Mouse (Mus musculus): ENCODE measurements around the gene Hyal4.
A peak's percentile ranks its signal among the peaks of the same experiment; 100 is the strongest.

The Hyal4 gene

DNA sequence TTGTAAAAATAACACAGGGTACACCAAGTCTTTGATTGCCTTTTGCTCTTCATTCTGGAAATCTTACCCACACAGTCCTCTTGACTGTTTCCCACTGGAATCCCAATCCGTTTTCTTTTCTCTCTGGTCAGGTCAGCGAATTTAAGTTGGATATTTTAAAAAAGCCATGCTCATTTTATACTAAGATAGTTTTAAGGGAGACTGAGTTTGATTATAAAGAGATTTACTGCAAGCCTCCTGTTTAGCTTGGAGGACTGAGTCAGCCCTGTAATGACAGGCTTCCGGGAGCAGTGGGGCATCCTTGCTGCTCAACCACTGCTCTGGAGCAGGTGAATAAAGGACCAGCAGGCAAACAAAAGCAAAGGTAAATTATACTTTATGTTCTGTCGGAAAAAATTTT, at the start of gene Hyal4:
Hyal4 (plus strand) TSS at position 301 of the 400 bp plus-strand sequence.
- no peak for DNase-seq

DNA sequence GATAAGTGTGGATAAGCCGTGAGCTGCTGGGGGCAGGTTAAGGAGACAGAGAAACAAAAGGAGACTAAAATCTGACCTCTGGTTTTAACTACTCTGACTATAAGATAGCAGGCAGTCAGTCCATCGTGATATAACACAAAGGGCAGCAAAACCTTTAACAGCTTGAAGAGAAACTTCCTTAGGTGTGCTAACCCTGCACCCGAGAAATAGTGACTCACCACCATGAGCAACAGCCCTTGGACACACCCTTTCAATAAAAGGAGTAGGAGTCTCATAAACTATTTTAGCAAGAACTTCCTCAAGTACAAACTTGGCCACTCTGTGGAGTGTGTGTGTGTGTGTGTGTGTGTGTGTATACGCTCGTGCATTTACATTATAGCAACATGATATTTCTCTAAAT, 41.0 kb upstream of the Hyal4 start:
- no peak for DNase-seq

DNA sequence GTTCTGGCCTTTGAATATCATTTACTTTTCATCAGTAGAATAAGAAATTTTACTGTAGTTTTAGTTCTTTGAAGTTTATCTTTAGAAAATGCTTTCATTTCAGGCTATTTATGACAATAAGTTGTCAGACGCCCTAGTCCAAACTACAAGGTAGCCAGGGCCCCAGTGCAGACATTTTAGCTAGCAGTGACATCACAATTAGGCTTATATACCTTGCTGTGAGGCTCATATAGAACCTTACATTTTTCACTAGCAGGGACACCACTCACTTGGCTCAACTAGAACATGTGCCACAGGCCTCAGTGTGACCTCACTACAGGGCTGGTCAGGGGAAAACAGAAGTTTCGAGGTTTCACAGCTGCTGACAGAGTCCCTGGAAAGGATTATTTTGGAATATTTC, 40.6 kb upstream of the Hyal4 start:
- no peak for DNase-seq

DNA sequence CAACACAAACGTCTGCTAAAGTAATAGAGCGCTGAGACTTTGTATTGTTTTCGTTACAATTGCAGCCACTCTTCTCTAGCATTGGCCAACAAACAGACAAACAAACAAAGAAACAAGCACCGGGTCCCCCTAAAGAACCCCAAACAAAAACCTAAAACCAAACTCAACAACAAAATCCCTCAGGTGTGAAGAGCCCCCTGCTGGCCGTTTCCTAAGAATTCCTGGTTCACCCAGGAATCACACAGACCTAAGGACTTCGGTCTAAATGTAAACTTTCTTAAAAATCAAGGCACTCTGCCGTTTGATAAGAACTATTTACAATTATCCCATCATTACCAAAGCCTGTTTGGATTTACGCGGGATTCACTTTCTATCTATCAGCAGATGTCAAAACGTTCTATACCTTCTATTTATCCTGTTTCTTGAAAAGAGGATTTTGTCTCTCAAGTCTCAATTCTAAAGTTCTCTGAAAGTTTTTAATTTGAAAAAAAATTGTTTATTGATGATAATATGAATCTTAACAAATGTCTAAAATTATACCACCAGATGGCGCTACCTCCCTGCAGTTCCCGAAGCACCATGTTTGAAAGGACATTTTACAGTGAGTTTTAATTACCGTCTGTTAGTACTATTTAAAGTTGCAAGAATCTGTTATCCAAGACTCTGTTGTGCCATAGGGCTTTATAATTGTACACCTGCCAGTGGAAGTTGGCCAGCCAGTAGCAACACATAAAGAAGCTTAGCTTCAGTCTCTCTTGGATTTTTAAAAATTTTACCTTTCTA, 26.6 kb upstream of the Hyal4 start:
- peak; percentile 43 for DNase-seq

DNA sequence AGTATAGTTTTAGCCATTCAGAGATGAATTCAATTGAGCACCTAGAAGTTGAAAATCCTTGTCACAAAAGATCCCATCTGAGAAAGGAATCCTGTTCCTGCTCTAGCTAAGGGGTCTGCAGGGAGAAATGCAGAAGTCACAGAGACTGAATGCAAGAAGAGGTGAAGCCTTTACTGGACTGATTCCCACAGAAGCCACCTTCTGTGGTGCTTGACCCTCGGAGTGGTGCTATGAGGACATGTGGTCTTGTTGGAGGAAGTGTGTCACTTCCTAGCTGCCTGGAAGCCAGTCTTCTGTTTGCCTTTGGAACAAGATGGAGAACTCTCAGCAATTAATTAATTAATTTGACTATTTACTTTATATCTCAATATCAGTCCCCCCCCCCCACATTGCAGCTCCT, 20.0 kb upstream of the Hyal4 start:
- DNase-seq: no peak

DNA sequence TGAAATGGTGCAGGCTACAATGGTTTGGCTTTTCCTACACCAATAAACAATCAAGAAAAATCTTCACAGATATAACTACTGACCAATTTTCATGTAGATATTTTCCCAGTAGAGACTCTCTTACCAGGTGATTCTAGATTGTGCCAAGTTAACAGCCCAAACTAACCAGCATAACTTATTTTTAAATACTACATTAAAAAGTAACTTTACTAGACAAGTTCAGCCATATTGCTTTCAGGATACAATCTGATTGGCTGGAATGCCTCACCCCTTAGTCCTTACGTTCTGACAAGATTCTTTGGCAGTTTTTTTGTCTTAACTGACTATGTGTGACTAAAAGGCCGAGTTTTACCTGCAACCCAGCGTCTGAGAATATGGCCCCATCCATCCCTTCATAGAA, 15.2 kb upstream of the Hyal4 start, which contains the start of gene Hyal6:
Hyal6 (plus strand) TSS at position 301 of the 400 bp plus-strand sequence.
- DNase-seq: no peak

DNA sequence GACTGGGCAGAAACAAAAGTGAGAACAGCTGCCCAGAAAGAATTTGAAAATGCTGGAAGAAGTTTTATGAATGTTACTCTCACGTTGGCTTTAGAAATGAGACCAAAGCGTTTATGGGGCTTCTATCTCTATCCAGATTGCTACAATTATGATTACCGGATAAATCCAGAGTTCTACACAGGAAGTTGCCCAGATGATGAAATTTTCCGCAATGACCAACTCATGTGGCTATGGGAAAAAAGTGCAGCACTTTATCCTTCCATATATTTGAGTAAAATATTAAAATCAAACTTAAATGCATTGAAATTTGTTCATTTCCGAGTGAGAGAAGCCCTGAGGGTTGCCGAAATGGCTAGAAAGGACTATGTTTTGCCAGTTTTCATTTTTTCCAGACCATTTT, 13.6 kb upstream of the Hyal4 start:
- no peak for DNase-seq

DNA sequence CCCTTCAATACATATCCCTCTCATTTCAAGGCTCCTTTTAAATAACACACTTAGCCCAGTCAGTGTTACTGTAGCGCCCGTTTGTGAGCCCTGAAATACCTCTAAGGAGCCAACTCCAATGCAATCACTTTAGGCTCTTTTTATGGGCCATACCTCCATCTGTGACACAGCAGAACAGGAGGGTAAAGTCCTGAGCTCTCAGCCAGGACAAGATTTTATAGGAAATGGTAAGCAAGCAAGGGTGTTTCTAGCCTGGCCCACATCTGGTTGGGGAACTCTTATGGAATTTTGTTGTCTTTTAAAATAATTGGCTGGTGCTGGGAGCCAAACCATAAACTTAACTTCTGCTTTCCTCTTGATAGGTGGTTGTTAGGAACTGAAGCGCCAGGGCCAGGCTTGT, 11.2 kb downstream of the Hyal4 start:
- DNase-seq: no peak

DNA sequence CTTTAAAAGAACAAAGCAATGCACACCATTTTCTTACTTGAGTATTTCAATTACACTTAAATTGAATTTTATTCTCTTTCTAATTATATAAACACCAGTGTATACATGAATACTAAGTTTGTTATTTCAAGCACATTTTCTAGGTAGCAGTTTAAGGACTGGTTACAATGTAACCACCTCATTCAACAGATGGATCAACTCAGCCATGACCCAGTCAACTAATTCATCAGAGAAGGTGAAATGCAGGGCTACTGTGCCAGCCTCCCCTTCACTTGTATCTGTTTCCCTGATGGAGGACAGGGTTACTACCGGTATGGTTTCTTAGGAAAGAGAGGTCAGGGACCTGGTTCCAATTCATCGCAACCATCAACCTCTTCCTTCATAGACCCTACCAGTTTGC, 18.1 kb downstream of the Hyal4 start:
- DNase-seq: no peak

DNA sequence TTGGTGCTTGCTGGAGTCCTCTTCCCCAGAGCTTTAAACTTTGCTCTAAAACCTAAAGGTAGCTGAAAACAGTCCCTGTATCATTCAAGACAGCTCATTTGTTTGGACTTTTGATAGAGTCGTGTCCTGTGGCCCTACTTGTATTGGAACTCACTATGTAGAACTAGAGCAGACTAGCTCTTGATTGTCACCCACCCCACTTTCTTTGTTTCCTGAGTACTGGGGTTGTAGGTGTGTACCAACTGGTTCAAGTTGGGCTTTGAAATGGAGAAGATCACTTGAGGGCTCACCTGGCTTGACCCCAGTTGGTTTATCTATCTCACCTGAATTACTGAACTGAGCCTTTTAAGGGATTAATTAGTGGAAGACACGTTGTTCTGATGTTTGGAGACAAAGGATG, 31.1 kb downstream of the Hyal4 start:
- DNase-seq: no peak

DNA sequence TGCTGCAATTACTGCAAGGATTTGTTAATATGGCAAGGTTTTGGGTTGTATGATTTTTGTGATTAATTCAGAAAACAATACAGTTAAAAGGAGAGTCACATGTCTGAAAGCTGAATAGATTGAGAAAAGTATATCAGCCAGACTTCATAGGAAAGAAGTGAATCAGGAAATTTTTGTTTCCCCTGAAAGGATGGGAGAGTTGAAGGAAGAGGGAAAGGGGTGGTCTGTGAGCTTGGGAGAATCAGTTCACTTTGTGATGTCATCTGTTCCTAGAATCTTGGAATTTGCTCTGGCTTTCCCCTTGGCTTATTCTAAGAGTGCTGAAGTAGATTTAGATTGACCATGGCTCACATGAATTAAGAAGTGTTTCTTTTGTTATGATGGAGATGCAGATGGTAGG, 42.8 kb downstream of the Hyal4 start, which contains the start of gene Spam1:
Spam1 (plus strand) TSS at position 301 of the 400 bp plus-strand sequence.
- DNase-seq: no peak
